Mouse (Mus musculus): ENCODE results near the gene Abcb8. TPM values are rescaled to one million over a fixed set of nuclear protein-coding genes. Genes with fewer than 3 reads are reported as not detected.

The Abcb8 gene
- total RNA-seq, 1 experiment from 2014 or later, result 32.2 TPM

- no peak for ATAC-seq (replicated peaks; ENCODE audit: low read depth, poor library complexity, severe bottlenecking)
Measured at GRCm38 (mm10) chr5:24452030-24452690, 58.7 kb downstream of the Abcb8 start, which contains the start of gene Agap3. Gene Agap3, plus strand, starts transcription at chr5:24452177.

- peak; percentile 21 for ATAC-seq (replicated peaks; ENCODE audit: low read depth, poor library complexity, severe bottlenecking)
Measured at GRCm38 (mm10) chr5:24452691-24453233, 59.3 kb downstream of the Abcb8 start.

- no peak for ATAC-seq (replicated peaks; ENCODE audit: low read depth, poor library complexity, severe bottlenecking)
Measured at GRCm38 (mm10) chr5:24453283-24453984, 60.0 kb downstream of the Abcb8 start.

GRCm38 (mm10) chr5:24453985-24454303 is 60.5 kb downstream of the Abcb8 start:
- ATAC-seq (replicated peaks; ENCODE audit: low read depth, poor library complexity, severe bottlenecking), result no peak

GRCm38 (mm10) chr5:24455076-24455475 is 61.6 kb downstream of the Abcb8 start:
- ATAC-seq (replicated peaks; ENCODE audit: low read depth, poor library complexity, severe bottlenecking), result no peak

GRCm38 (mm10) chr5:24455613-24456012 is 62.1 kb downstream of the Abcb8 start:
- ATAC-seq (replicated peaks; ENCODE audit: low read depth, poor library complexity, severe bottlenecking), result no peak

Other genes with a start within 250 kb of the Abcb8 start
- gene Nupl2, start 228.7 kb upstream of the Abcb8 start, total RNA-seq (2017), result 7.1 and 8.2 TPM in 2 replicates
- gene Kcnh2, start 42.1 kb upstream of the Abcb8 start, total RNA-seq (2017), result 0.41 and 0.49 TPM in 2 replicates
- 0.05 TPM in 1 of 2 replicates, not detected in the other for gene Nos3, start 28.9 kb upstream of the Abcb8 start, total RNA-seq (2017)
- 0.78 and 4.5 TPM in 2 replicates for gene Atg9b, start 1.5 kb upstream of the Abcb8 start, total RNA-seq (2017)
- not detected in 2 replicates for gene Asic3, start 19.7 kb downstream of the Abcb8 start, total RNA-seq (2017)
- 13.9 and 14.3 TPM in 2 replicates for gene Cdk5, start 29.9 kb downstream of the Abcb8 start, total RNA-seq (2017)
- 18.9 and 35.9 TPM in 2 replicates for gene Slc4a2, start 30.2 kb downstream of the Abcb8 start, total RNA-seq (2017)
- gene Fastk, start 51.6 kb downstream of the Abcb8 start, total RNA-seq (2017), result 19.0 and 30.9 TPM in 2 replicates
- gene Tmub1, start 54.2 kb downstream of the Abcb8 start, total RNA-seq (2017), result 9.1 and 9.5 TPM in 2 replicates
- 23.6 and 35.8 TPM in 2 replicates for gene Agap3, start 58.5 kb downstream of the Abcb8 start, total RNA-seq (2017)
- not detected in 2 replicates for gene Gbx1, start 133.5 kb downstream of the Abcb8 start, total RNA-seq (2017)
- gene Asb10, start 147.3 kb downstream of the Abcb8 start, total RNA-seq (2017), result 0.69 TPM in 1 of 2 replicates, not detected in the other
- gene 4931409K22Rik, start 163.1 kb downstream of the Abcb8 start, total RNA-seq (2017), result not detected in 2 replicates
- 107 and 119 TPM in 2 replicates for gene Abcf2, start 183.8 kb downstream of the Abcb8 start, total RNA-seq (2017)
- gene Chpf2, start 193.1 kb downstream of the Abcb8 start, total RNA-seq (2017), result 12.3 and 13.3 TPM in 2 replicates
- 0.09 TPM in 1 of 2 replicates, not detected in the other for gene Smarcd3, start 230.7 kb downstream of the Abcb8 start, total RNA-seq (2017)